Mouse (Mus musculus) right cerebral cortex, adult 2 months (tissue): ENCODE data around the gene Tomm20.

Experiments
- DNase-seq, 2 experiments: peaks; one replicate each; pipeline ENCODE4 v3.0.0; 2021 to 2022; ENCODE audit warnings: low spot score in 2 of 2

Tomm20 gene

DNA sequence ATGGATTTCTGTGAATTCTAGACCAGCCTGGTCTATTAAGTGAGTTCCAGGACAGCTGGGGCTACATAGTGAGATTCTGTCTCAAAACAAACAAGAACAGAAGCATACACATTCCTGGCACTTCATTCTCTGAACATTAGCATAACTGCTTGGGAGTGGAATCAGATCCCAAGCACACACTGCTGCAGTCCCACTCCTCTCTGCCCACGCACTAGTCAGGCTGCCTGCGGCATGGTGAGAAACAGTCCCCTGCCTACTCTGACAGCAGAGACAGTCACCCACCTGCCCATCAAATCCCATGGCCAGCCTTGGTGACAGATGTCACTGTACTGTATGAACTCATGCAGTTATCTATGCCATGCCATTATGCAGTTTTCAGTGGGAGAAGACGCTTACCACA is 15.9 kb upstream of the Tomm20 start:
- peak; percentile 46 to 67 for DNase-seq

DNA sequence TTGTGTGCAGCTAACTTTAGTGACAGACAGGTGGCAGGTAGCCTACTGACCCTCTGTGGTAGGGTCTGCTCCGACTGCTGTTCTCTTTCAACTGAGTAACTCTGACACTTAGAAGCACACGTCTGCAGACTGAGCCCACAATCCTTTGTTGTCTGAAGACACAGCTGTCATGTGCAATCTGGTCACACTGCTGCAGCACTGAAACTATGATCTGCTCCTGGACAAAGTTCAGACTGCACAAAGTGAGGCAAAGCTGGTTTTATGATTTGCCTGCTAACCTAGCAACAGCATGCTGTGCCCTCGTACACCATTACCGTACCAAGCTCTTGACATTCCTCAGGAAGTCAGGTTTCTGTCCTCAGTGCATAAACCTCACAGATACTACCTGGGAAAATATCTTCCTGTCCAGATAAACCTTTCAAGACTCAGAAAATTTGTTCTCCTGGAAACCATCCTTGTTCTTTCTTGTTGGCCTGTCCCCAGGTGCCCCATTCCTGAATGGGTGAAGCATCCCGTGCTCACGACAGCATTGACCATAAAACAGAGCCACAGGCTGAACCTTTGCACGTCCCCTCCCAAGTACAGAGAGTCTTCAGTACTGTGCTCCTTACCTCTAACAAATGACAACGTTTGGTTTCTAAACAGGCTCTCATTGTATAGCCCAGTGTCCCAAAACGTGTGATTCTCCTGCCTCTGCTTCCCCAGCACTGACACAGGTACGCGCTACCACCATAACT is 6.4 kb upstream of the Tomm20 start:
- DNase-seq, result no peak

- DNase-seq, result no peak
These were observed 3.9 kb upstream of the Tomm20 start for GRCm38 (mm10) chr8:126949527-126949926.

DNA sequence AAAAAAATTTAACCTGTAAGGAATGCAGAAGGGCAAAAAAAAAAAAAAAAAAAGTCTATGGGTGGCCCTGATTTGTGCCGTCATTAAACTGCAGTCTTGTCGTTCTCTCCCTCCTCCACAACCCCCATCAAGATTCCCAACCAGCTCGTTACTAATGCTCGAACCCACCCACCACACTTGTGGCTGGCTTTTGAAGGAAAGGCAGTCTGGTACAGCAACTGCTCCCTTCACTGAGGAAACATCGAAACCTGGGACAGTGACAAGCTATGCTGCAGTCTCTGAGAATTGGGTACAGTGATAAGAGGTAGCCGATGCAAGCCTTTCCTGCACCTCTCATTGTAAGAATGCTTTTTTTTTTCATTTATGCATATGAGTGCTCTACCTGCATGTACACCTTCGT is 800 bp upstream of the Tomm20 start:
- DNase-seq, result peak; percentile 25

GRCm38 (mm10) chr8:126944781-126945691 is 608 bp downstream of the Tomm20 start:
- peak; percentile 36 to 47 for DNase-seq

GRCm38 (mm10) chr8:126943565-126943964 is 2.1 kb downstream of the Tomm20 start:
- no peak for DNase-seq

GRCm38 (mm10) chr8:126937337-126937736 is 8.3 kb downstream of the Tomm20 start:
- DNase-seq, result no peak

DNA sequence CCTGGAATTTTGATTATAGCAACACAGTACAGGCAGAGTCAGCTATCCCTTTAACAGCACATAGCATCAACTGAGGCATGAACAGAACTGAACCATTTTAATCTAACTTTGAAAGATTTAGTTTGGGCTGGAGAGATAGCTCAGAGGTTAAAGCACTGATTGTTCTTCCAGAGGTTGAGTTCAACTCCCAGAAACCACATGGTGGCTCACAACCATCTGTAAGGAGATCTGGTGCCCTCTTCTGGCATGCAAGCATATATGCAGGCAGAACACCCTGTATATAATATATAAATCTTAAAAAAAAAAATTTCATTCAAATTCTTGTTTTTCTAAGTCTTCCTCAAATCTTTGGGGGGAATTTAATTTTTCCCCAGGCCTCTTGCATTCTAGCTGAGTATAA is 9.7 kb downstream of the Tomm20 start:
- DNase-seq, result no peak

DNA sequence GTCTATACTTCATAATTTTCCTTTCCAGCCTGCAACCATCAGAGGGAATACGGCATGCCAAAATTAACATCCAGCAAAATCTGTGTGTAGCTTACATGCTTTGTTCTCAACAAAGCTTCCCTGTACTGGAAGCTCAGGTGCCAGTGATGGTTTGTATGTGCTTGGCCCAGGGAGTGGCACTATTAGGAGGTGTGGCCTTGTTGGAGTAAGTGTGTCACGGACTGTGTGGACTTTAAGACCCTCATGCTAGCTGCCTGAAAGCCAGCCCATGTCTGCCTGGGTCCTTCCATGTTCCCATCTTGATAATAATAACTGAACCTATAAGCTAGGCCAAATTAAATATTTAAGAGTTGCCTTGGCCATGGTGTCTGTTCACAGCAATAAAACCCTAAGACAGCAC is 10.3 kb downstream of the Tomm20 start:
- DNase-seq, result no peak

GRCm38 (mm10) chr8:126932656-126933055 is 13.0 kb downstream of the Tomm20 start:
- no peak for DNase-seq

GRCm38 (mm10) chr8:126932249-126932648 is 13.4 kb downstream of the Tomm20 start:
- DNase-seq, result no peak

DNA sequence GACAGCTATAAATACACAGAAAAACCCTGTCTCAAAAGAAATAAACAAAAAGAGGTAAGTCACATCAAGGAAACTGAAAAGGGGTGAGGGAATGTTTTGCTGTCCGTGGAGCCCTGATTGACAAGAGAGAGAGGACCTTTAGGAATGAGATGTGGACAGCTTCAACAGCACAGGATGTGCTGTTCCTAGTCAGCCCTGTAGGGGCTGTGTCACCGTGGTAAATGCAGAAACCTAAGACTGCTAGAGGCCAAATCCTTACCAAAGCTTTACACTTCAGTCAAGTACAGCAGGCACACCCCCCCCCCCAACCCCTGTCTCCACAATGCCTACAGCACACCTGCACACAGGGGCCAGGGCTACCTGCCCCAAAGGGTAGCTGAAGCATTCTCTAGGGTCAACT is 13.9 kb downstream of the Tomm20 start:
- no peak for DNase-seq

- peak; percentile 70 to 79 for DNase-seq
These were observed 16.0 kb downstream of the Tomm20 start for GRCm38 (mm10) chr8:126929607-126930161.

- DNase-seq, result no peak
These were observed 16.7 kb downstream of the Tomm20 start for GRCm38 (mm10) chr8:126928755-126929505.

- DNase-seq, result no peak
These were observed 17.6 kb downstream of the Tomm20 start for GRCm38 (mm10) chr8:126928028-126928427.

DNA sequence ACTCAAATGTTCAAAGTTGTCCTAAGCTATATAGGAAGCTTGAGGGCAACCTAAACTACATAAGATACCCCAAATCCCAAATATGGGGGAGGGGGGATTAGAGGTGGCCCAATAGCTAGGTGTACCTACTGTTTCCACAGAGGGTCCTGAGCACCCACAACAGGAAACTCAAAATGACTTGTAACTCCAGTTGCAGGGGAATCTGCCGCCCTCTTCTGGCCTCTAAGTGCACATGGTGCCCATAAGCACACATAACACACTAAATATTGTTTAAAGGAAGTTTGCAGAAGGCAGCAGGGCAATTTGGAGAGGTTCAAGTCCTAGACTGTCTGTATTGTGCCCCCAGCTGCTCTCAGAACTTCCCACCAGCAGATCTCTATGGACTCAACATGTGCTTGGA is 18.6 kb downstream of the Tomm20 start:
- DNase-seq, result no peak

DNA sequence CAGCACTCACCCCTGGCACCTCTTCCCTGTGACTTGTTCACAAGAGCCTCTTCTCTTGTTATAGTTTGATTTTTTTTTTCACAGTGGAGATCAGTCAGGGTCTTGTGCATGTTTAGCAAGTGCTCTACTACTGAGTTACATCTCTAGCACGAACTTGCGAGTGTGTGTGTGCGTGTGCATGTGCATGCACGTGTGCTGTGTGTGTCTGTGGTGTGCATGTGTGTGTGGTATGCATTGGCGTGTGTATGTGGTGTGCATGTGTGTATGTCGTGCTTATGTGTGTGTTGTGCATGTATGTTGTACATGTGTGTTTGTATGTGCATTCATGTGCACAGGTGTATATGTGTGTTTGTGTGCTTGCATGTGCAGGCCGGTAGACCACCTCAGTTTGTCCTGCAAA is 22.7 kb downstream of the Tomm20 start:
- DNase-seq, result no peak

- no peak for DNase-seq
These were observed 24.2 kb downstream of the Tomm20 start for GRCm38 (mm10) chr8:126921432-126921831.

DNA sequence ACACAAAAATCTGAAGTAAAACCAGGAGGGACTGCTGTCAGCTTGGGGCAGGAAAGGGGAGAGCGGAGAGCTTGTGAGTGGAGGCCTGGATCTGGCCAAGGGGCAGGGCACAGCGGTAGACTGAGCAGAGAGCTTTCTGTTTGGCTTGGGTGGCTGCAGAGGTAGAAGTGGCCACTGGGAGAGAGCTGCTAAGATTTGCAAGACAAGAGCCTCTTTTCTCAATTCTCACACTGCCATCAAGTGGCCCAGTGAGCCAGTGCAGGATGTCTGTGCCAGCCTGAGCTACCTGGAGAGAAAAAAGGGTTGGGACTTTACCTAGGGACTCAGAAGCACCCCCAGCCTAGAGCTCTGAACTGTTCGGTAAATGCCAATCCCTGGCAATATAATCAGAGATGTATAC is 24.8 kb downstream of the Tomm20 start:
- peak; percentile 86 to 88 for DNase-seq

- DNase-seq, result no peak
These were observed 25.3 kb downstream of the Tomm20 start for GRCm38 (mm10) chr8:126920386-126920785.

- no peak for DNase-seq
These were observed 25.9 kb downstream of the Tomm20 start for GRCm38 (mm10) chr8:126919703-126920102.

DNA sequence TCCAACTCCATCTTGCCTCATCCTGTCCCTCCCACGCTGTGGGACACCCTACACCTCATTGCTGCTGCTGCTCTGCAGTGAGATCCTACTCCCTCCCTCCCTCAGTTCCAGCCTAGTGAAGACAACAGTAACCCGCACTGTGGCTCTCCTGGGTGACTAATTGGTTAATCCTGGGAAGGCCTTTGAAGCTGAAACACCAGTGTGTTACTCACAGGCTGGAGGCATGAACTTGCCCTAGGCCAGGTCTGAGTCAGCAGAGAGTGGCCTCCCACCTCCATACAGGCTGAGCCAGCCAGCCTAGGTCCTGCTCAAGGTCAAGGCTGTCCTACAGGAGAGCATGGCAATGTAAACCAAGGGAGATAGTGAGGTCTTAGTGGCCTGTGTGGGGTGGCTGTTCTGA is 26.4 kb downstream of the Tomm20 start:
- DNase-seq, result no peak
